Mouse (Mus musculus): ENCODE measurements around the gene Ppox.
"Not testable (repeated sequence)": the region's sequence is repeated elsewhere in the genome, so short reads cannot be mapped to it uniquely, and the experiment has no call there.

Gene Ppox

GRCm38 (mm10) chr1:171241952-171242351 lies 39.0 kb downstream of the Ppox start:
- not testable (repeated sequence) for DNase-seq (ENCODE audit: low spot score)

GRCm38 (mm10) chr1:171240911-171241310 lies 40.1 kb downstream of the Ppox start:
- no peak for DNase-seq (ENCODE audit: low spot score)

GRCm38 (mm10) chr1:171239992-171240744 lies 40.8 kb downstream of the Ppox start:
- no peak for DNase-seq (ENCODE audit: low spot score)

- DNase-seq (ENCODE audit: low spot score), result no peak
These were observed 42.5 kb downstream of the Ppox start for GRCm38 (mm10) chr1:171238463-171238862.

GRCm38 (mm10) chr1:171237438-171237837 lies 43.5 kb downstream of the Ppox start:
- no peak for DNase-seq (ENCODE audit: low spot score)

- DNase-seq (ENCODE audit: low spot score), result no peak
These were observed 45.2 kb downstream of the Ppox start for GRCm38 (mm10) chr1:171235791-171236190.

GRCm38 (mm10) chr1:171234538-171234937 lies 46.4 kb downstream of the Ppox start:
- no peak for DNase-seq (ENCODE audit: low spot score)

- no peak for DNase-seq (ENCODE audit: low spot score)
These were observed 46.9 kb downstream of the Ppox start, which contains the start of gene Fcer1g for GRCm38 (mm10) chr1:171234126-171234525. Gene Fcer1g (minus strand): TSS chr1:171234365.

- no peak for DNase-seq (ENCODE audit: low spot score)
These were observed 47.9 kb downstream of the Ppox start for GRCm38 (mm10) chr1:171232800-171233730.

- no peak for DNase-seq (ENCODE audit: low spot score)
These were observed 48.6 kb downstream of the Ppox start for GRCm38 (mm10) chr1:171232348-171232747.

GRCm38 (mm10) chr1:171231844-171232243 lies 49.1 kb downstream of the Ppox start:
- no peak for DNase-seq (ENCODE audit: low spot score)

GRCm38 (mm10) chr1:171230215-171230614 lies 50.8 kb downstream of the Ppox start:
- no peak for DNase-seq (ENCODE audit: low spot score)

- DNase-seq (ENCODE audit: low spot score), result no peak
These were observed 51.2 kb downstream of the Ppox start for GRCm38 (mm10) chr1:171229750-171230149.

GRCm38 (mm10) chr1:171227879-171228278 lies 53.1 kb downstream of the Ppox start:
- DNase-seq (ENCODE audit: low spot score), result no peak

GRCm38 (mm10) chr1:171226780-171227179 lies 54.2 kb downstream of the Ppox start:
- DNase-seq (ENCODE audit: low spot score), result no peak

All from ovary, postnatal 10 days (tissue).